Mouse (Mus musculus) adrenal gland, adult (tissue): ENCODE measurements around the gene Ormdl3.

Experiments
- DNase-seq, 2 experiments: peaks; one replicate each; pipeline ENCODE4 v3.0.0; 2022 to 2023; ENCODE audit warnings: low spot score in 1 of 2; ENCODE audit not compliant: inconsistent age in 2 of 2

The Ormdl3 gene

DNA sequence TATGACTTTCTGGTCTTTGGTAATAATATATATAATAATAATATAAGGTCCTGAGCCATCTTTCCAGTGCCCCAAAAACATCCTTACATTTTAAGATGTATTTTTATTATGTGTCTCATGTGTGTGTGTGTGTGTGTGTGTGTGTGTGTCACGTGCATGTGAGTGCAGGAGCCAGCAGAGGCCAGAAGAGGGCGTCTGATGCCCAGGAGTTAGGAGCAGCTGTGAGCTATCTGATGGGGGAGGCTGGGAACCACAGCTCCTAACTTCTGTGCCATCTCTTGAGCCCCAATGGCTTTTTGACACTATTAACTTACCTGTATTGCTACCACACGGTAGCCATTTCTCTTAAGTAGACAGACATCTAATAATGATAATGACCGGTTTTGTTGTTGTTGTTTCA, 33.2 kb downstream of the Ormdl3 start:
- no peak for DNase-seq

- peak; percentile 93 to 98 for DNase-seq
Measured at GRCm38 (mm10) chr11:98550975-98551828, 36.0 kb downstream of the Ormdl3 start, which contains the start of gene Zpbp2. Zpbp2 (plus strand) TSS chr11:98551097.

DNA sequence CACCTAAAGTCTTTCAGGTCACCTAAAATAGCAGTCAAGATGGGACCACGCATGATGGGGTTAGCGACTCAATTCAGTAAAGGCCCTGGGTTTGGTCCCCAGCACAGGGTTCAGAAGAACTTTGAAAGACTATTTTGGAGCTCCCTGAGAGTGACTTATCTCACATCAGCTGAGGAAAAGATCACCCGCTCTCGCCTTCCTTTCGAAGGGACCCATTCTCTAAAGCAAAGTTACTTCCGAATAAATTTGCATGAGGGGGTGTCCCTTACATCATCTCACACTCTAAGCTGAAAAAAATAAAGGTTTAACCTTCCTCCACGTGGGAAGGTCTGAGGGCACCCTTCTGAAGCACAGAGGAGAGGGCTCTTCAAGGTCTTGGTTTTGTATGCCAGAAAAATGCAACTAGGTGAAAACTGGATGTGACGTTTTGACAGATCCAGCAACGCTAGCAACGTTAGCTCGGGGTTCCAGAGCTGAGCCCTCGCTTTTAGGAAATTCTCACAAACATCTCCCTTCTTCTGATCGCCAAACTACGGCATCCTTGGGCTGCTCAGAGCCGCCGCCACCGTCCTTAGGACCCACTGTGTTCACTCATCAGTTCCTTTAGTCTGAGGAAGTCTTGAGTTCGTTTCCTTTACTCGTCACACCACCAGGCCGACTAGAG, 36.7 kb downstream of the Ormdl3 start:
- no peak for DNase-seq

DNA sequence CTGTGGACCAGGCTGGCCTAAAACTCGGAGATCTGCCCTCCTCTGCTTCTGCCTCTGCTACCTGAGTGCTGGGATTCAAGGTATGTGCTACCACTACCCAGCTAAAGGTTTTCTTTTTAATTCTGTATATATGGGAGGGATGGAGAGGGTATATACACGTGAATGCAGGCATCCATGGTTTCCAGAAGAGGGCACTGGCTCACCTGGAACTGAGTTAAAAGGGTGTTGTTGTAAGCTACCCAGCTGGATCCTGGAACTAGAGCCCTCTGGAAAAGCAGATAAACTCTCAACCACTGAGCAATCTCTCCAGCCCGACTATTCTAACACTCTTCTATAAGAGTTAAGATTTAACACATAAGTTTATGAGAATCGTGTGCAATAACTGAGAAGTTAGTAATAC, 37.8 kb downstream of the Ormdl3 start:
- no peak for DNase-seq

- no peak for DNase-seq
Measured at GRCm38 (mm10) chr11:98547308-98547693, 39.9 kb downstream of the Ormdl3 start.

DNA sequence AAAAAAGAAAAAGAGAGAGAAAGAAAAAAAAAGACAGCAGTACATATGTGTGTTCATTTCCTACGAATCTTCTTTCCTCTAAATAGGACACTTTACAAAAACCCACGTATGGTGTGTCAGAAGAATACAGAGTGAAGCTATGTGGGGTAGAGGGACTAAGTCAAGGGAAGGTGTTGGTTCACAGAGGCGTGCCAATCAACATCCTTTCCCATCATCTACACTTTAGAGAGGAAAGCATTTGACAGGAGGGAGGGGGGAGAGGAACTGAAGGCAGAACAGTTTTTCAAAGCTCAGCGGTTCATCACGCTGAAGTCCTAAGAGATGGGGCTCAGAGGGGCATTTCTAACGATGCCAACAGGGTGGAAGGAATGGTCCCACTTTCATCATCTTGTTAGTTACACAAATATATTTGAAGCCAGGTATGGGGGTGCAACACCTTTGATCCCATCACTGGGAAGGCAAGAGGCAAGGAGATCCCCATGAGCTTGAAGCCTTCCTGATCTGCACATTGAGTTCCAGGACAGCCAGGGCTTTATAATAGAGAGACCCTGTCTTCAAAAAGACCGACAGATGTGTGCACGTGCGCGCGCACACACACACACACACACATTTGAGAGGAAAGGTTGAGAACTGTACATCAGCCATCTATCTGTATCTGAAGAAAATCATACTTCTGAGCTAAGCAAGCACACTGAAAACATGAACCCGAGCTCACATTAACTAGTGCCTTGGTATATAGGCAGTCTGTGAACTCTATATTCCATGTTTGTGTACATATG, 40.5 kb downstream of the Ormdl3 start:
- DNase-seq: no peak

DNA sequence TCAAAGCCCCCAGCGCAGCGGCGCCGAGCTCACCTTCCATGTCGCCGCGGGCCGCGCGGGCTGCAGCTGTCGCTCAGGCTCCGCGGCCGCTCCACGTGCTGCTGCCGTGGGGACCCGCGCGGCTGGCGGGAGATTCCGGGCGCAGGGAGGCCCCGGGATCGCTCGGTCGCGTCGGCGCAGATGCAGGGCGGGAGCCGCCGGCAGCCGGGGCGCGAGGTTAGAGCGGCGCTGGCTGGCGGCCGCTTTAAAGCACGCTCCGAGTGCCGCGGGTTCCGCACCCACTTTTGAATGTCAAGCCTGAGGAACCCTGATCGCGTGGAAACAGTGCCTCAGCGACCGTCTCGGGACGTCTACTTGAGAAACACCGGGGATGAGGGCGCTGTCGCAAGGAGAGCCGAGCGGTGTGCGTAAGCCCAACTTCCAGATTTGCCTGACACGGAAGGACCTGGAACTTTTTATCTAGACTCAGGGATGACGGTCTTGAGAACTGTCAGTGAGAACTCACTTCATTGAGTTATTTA, 41.4 kb downstream of the Ormdl3 start, which contains the start of gene Ikzf3:
Ikzf3 (minus strand) TSS at position 321 of the 521 bp plus-strand sequence.
- DNase-seq: peak; percentile 23 to 73

- DNase-seq: no peak
Measured at GRCm38 (mm10) chr11:98544890-98545677, 42.1 kb downstream of the Ormdl3 start.

GRCm38 (mm10) chr11:98543414-98543813, 43.8 kb downstream of the Ormdl3 start:
- DNase-seq: no peak

- DNase-seq: no peak
Measured at GRCm38 (mm10) chr11:98542553-98542952, 44.6 kb downstream of the Ormdl3 start.

DNA sequence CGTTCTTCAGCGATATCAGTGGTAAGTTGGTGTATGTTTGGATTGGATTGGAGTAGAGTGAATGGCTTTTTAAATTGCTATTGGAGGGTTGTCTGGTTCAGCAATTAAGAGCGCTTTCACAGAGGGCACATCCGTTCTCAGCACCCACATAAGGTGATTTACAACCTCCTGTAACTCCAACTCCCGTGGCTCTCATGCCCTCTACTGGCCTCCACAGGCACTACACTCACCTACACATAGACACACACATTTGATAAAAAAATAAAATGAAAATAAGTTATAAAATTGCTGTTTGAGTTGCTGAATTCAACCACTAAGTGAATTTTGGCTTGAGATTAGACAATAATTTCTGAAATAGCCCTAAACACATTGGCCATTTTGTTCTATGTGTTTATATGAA, 46.8 kb downstream of the Ormdl3 start:
- no peak for DNase-seq

GRCm38 (mm10) chr11:98537480-98538034, 49.6 kb downstream of the Ormdl3 start:
- no peak for DNase-seq
